Mouse (Mus musculus): ENCODE measurements around the gene Il1rn.
A peak's percentile ranks its signal among the peaks of the same experiment; 100 is the strongest.

Il1rn gene

GRCm38 (mm10) chr2:24382456-24383230, 46.0 kb downstream of the Il1rn start:
- DNase-seq: peak in 1 of 2 experiments; percentile 14

- no peak for DNase-seq
Observed at GRCm38 (mm10) chr2:24383636-24384035, 47.0 kb downstream of the Il1rn start.

- DNase-seq: no peak
Observed at GRCm38 (mm10) chr2:24384393-24384792, 47.7 kb downstream of the Il1rn start.

- DNase-seq: peak; percentile 71 to 85
Observed at GRCm38 (mm10) chr2:24385111-24385961, 48.7 kb downstream of the Il1rn start.

GRCm38 (mm10) chr2:24386158-24386963, 49.7 kb downstream of the Il1rn start:
- DNase-seq: peak; percentile 82 to 91

GRCm38 (mm10) chr2:24386964-24387320, 50.3 kb downstream of the Il1rn start:
- DNase-seq: no peak

GRCm38 (mm10) chr2:24387361-24388283, 51.0 kb downstream of the Il1rn start:
- no peak for DNase-seq

GRCm38 (mm10) chr2:24393251-24393650, 56.6 kb downstream of the Il1rn start:
- DNase-seq: no peak

- no peak for DNase-seq
Observed at GRCm38 (mm10) chr2:24397115-24397514, 60.5 kb downstream of the Il1rn start.

GRCm38 (mm10) chr2:24400711-24401110, 64.1 kb downstream of the Il1rn start:
- no peak for DNase-seq

Data from thymus, adult 18-20 months (tissue).